Mouse (Mus musculus) kidney, embryonic 14.5 days (tissue): ENCODE measurements around the gene Fam160b1. TPM values are rescaled to one million over a fixed set of nuclear protein-coding genes. Genes with fewer than 3 reads are reported as not detected.
A peak's percentile ranks its signal among the peaks of the same experiment; 100 is the strongest.

Experiments used
- ATAC-seq: fragments of 200-750 bp; cut with Nextera tagmentation; 2 replicates; pipeline ENCODE4 v1.8.0; 2017; ENCODE audit warnings: moderate number of reproducible peaks, mild to moderate bottlenecking, moderate TSS enrichment, moderate library complexity; ENCODE audit not compliant: low FRiP score, low TSS enrichment
- H3K27ac ChIP-seq: fragments of 300-500 bp; sonication (generic); 2 replicates; pipeline ENCODE4 v1.5.1; 2014; ENCODE audit warnings: low read depth, mild to moderate bottlenecking, low read length, moderate library complexity, mixed read lengths
- H3K27me3 ChIP-seq: fragments of 300-500 bp; sonication (generic); 2 replicates; pipeline ENCODE4 v1.6.1; 2014; ENCODE audit warnings: mild to moderate bottlenecking, low read length; ENCODE audit not compliant: control insufficient read depth, insufficient read depth
- H3K36me3 ChIP-seq: fragments of 300-500 bp; sonication (generic); 2 replicates; pipeline ENCODE4 v1.6.1; 2014; ENCODE audit warnings: low read length, mixed read lengths; ENCODE audit not compliant: control insufficient read depth, insufficient read depth
- H3K4me1 ChIP-seq: fragments of 300-500 bp; sonication (generic); 2 replicates; pipeline ENCODE4 v1.6.1; 2014; ENCODE audit warnings: low read length, mixed read lengths; ENCODE audit not compliant: control insufficient read depth, insufficient read depth
- H3K4me2 ChIP-seq: fragments of 300-500 bp; sonication (generic); replicated peaks from 2 replicates; pipeline ENCODE4 v1.6.1; 2014; ENCODE audit warnings: low read depth, mild to moderate bottlenecking, low read length
- H3K4me3 ChIP-seq: fragments of 300-500 bp; sonication (generic); 2 replicates; pipeline ENCODE4 v1.5.1; 2014; ENCODE audit warnings: mild to moderate bottlenecking, low read length
- H3K9ac ChIP-seq: fragments of 300-500 bp; sonication (generic); 2 replicates; pipeline ENCODE4 v1.6.1; 2014; ENCODE audit warnings: low read depth, mild to moderate bottlenecking, low read length, moderate library complexity
- H3K9me3 ChIP-seq: fragments of 300-500 bp; sonication (generic); 2 replicates; pipeline ENCODE4 v1.6.1; 2016; ENCODE audit warnings: low read length; ENCODE audit not compliant: control insufficient read depth
- WGBS: fragments of 180-500 bp; shearing (Covaris S2); extraction: QIAGEN DNeasy Blood & Tissue Kit; methylation state at CpG from one replicate; pipeline ENCODE4 v1.1.7; 2014; 5-methylcytosine and 5-hydroxymethylcytosine counted together
- polyA plus RNA-seq: library from polyadenylated mRNA; unstranded; fragments of >200 nt; fragmentation: Nextera tagmentation; extraction: Ambion mirVana; gene quantifications from 2 replicates; pipeline ENCODE4 v1.2.1, GENCODE M21; 2014

The Fam160b1 gene
- polyA plus RNA-seq, 1 experiment from 2014 or later, result 18.1 TPM

- Histone ChIP-seq H3K4me3 (no peak overlapping the region), H3K9ac (no peak overlapping the region), H3K27me3 (0 out of 2 replicates have a peak, but pooled peaks cover 3% of the 10 kb centered on the region), H3K4me1 (peaks cover 15% of the 10 kb centered on the region; the same call in 1 of the 2 replicates), H3K27ac (peak overlapping the region; percentile 47; the same call in 1 of the 2 replicates), H3K4me2 (0 out of 2 replicates have a peak overlapping the region, but pooled peaks have one; percentile 0), H3K36me3 (no peaks in the 10 kb centered on the region), H3K9me3 (no peaks in the 10 kb centered on the region)
- 16% methylated on average over 3 of the region's 3 CpGs for WGBS
- ATAC-seq, result no peak
Observed at GRCm38 (mm10) chr19:57423402-57423801, 62.9 kb downstream of the Fam160b1 start.

GRCm38 (mm10) chr19:57425296-57425695, 64.8 kb downstream of the Fam160b1 start:
- Histone ChIP-seq H3K4me2 (no peak overlapping the region), H3K9ac (no peak overlapping the region), H3K27me3 (0 out of 2 replicates have a peak, but pooled peaks cover 3% of the 10 kb centered on the region), H3K4me1 (peaks cover 15% of the 10 kb centered on the region; the same call in 1 of the 2 replicates), H3K9me3 (no peaks in the 10 kb centered on the region), H3K36me3 (no peaks in the 10 kb centered on the region), H3K27ac (no peak overlapping the region), H3K4me3 (no peak overlapping the region)
- WGBS, result 95% methylated on average over 15 of the region's 15 CpGs
- 0 out of 2 replicates have a peak, but pooled peaks have one; percentile 37 for ATAC-seq

- 89% methylated on average over 8 of the region's 8 CpGs for WGBS
- Histone ChIP-seq H3K4me3 (no peak overlapping the region), H3K36me3 (no peaks in the 10 kb centered on the region), H3K9ac (no peak overlapping the region), H3K27ac (no peak overlapping the region), H3K4me1 (peaks cover 10% of the 10 kb centered on the region), H3K9me3 (no peaks in the 10 kb centered on the region), H3K4me2 (no peak overlapping the region), H3K27me3 (0 out of 2 replicates have a peak, but pooled peaks cover 3% of the 10 kb centered on the region)
- ATAC-seq, result no peak
Observed at GRCm38 (mm10) chr19:57426841-57427240, 66.4 kb downstream of the Fam160b1 start.

GRCm38 (mm10) chr19:57427756-57428438, 67.4 kb downstream of the Fam160b1 start:
- Histone ChIP-seq H3K9me3 (no peaks in the 10 kb centered on the region), H3K27me3 (no peaks in the 10 kb centered on the region), H3K4me2 (no peak overlapping the region), H3K36me3 (no peaks in the 10 kb centered on the region), H3K4me3 (no peak overlapping the region), H3K4me1 (peaks cover 7% of the 10 kb centered on the region), H3K27ac (no peak overlapping the region), H3K9ac (no peak overlapping the region)
- ATAC-seq, result no peak
- WGBS, result 76% methylated on average over 14 of the region's 14 CpGs

- Histone ChIP-seq H3K27ac (no peak overlapping the region), H3K36me3 (no peaks in the 10 kb centered on the region), H3K4me1 (peaks cover 3% of the 10 kb centered on the region; the same call in 1 of the 2 replicates), H3K9ac (no peak overlapping the region), H3K9me3 (no peaks in the 10 kb centered on the region), H3K27me3 (no peaks in the 10 kb centered on the region), H3K4me2 (no peak overlapping the region), H3K4me3 (no peak overlapping the region)
- no peak for ATAC-seq
- WGBS, result 74% methylated on average over 3 of the region's 3 CpGs
Observed at GRCm38 (mm10) chr19:57428641-57429040, 68.2 kb downstream of the Fam160b1 start.

GRCm38 (mm10) chr19:57429926-57430325, 69.4 kb downstream of the Fam160b1 start:
- WGBS, result 76% methylated on average over 6 of the region's 6 CpGs
- no peaks in the 10 kb centered on the region; the same call in 1 of the 2 replicates for H3K4me1 ChIP-seq
- no peaks in the 10 kb centered on the region for H3K27me3 ChIP-seq
- no peak overlapping the region for H3K9ac ChIP-seq
- H3K9me3 ChIP-seq, result no peaks in the 10 kb centered on the region
- no peak overlapping the region for H3K27ac ChIP-seq
- H3K4me2 ChIP-seq, result no peak overlapping the region
- no peaks in the 10 kb centered on the region for H3K36me3 ChIP-seq
- ATAC-seq, result no peak
- H3K4me3 ChIP-seq, result no peak overlapping the region

GRCm38 (mm10) chr19:57431476-57431875, 71.0 kb downstream of the Fam160b1 start:
- H3K4me1 ChIP-seq, result no peaks in the 10 kb centered on the region; the same call in 1 of the 2 replicates
- no peak for ATAC-seq
- H3K9me3 ChIP-seq, result no peaks in the 10 kb centered on the region
- H3K27me3 ChIP-seq, result no peaks in the 10 kb centered on the region
- no peak overlapping the region for H3K27ac ChIP-seq
- WGBS, result 39% methylated on average over 6 of the region's 6 CpGs
- H3K9ac ChIP-seq, result no peak overlapping the region
- H3K4me2 ChIP-seq, result no peak overlapping the region
- H3K36me3 ChIP-seq, result no peaks in the 10 kb centered on the region
- no peak overlapping the region for H3K4me3 ChIP-seq

- H3K27ac ChIP-seq, result no peak overlapping the region
- no peaks in the 10 kb centered on the region; the same call in 1 of the 2 replicates for H3K4me1 ChIP-seq
- WGBS, result 66% methylated on average over 6 of the region's 6 CpGs
- H3K9me3 ChIP-seq, result no peaks in the 10 kb centered on the region
- H3K4me2 ChIP-seq, result no peak overlapping the region
- no peak overlapping the region for H3K9ac ChIP-seq
- no peak for ATAC-seq
- no peak overlapping the region for H3K4me3 ChIP-seq
- H3K27me3 ChIP-seq, result no peaks in the 10 kb centered on the region
- no peaks in the 10 kb centered on the region for H3K36me3 ChIP-seq
Observed at GRCm38 (mm10) chr19:57434024-57434423, 73.5 kb downstream of the Fam160b1 start.

GRCm38 (mm10) chr19:57436586-57437021, 76.1 kb downstream of the Fam160b1 start:
- no peak overlapping the region for H3K4me2 ChIP-seq
- peak overlapping the region; percentile 76; the same call in 1 of the 2 replicates for H3K27ac ChIP-seq
- H3K9ac ChIP-seq, result no peak overlapping the region
- no peaks in the 10 kb centered on the region for H3K9me3 ChIP-seq
- H3K27me3 ChIP-seq, result no peaks in the 10 kb centered on the region
- H3K36me3 ChIP-seq, result no peaks in the 10 kb centered on the region
- ATAC-seq, result peak; percentile 81
- 50% methylated on average over 10 of the region's 10 CpGs for WGBS
- peaks cover 8% of the 10 kb centered on the region for H3K4me1 ChIP-seq
- no peak overlapping the region for H3K4me3 ChIP-seq
